Mouse (Mus musculus) left cerebral cortex, adult 11 months (tissue): Measurements from ENCODE around the gene Fkbp11.
A peak's percentile ranks its signal among the peaks of the same experiment; 100 is the strongest.

Source experiments
- DNase-seq: peaks from one replicate; pipeline ENCODE4 v3.0.0; 2022; ENCODE audit warnings: low spot score

Gene Fkbp11

GRCm38 (mm10) chr15:98740219-98740618, 12.2 kb upstream of the Fkbp11 start:
- DNase-seq = no peak

GRCm38 (mm10) chr15:98738796-98739195, 10.8 kb upstream of the Fkbp11 start:
- no peak for DNase-seq

- no peak for DNase-seq
These were observed 9.9 kb upstream of the Fkbp11 start for GRCm38 (mm10) chr15:98737881-98738280.

DNA sequence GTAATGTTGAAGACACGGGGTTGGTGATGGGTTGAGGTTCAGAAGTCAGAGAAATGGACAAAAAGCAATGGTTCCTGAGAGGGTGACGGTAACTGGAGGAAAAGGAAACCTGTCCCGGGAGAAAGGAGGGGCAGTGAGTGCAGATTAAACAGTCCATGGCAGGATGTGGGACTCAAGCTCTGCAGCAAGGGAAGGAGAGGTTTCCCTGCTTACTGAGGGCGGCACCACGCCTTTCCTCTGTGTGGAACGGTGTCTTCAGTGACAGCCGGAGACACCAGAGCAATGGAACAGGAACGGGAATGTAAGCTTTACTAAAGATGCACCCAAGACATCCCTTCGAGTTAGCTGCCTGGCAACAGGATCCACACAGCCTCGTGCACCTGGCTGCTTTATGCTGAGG, 8.5 kb upstream of the Fkbp11 start:
- DNase-seq = no peak

DNA sequence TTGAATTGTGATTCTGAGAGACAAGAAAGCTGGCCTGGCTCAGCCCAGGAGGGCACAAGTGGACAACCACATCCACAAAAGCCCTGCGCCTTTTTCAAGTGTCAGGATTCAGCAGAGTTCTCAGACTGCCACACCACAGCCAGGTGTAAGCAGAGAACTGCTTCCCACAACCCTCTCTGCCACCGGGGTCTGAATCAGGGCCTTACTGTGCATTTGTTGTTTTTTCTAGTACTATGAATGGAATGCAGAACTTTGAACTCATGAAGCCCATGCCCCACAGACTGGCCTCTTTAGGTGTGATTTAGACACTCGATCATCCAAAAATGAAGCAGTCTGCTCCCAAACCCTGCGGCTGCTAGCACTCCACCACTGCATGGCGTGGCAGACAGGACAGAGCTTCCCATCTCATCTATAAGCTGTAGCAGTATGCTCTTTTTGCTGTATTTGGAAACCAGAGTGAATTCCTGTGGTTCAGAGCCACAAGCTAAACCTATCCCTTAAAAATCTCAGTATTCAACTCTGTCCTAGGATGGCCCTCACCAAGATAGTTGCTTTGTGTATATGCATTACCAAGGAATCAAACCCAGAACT, 6.1 kb upstream of the Fkbp11 start:
- DNase-seq = no peak

GRCm38 (mm10) chr15:98733370-98733769, 5.4 kb upstream of the Fkbp11 start:
- no peak for DNase-seq

GRCm38 (mm10) chr15:98732006-98732531, 4.1 kb upstream of the Fkbp11 start:
- DNase-seq = no peak

DNA sequence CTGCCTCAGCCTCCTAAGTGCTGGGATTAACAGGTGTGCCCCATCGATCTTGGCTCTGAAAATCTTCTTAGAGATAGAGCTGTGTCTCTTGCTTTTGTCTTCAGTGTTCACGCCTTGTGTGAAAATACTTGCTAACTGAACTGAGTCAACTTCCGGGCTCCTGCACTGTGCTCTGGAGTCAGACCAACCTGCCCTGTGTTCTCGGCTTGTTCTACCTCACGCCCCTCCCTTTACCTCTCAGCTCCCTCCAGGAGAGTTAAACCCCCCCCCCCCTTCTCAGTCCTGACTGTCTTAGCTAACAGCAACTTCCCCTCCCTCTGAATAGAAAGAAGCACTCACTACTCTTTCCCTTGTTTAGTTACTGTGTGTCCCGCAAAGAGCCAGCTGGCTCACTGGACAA, 2.8 kb upstream of the Fkbp11 start:
- no peak for DNase-seq

- no peak for DNase-seq
These were observed 2.0 kb upstream of the Fkbp11 start for GRCm38 (mm10) chr15:98729791-98730545.

DNA sequence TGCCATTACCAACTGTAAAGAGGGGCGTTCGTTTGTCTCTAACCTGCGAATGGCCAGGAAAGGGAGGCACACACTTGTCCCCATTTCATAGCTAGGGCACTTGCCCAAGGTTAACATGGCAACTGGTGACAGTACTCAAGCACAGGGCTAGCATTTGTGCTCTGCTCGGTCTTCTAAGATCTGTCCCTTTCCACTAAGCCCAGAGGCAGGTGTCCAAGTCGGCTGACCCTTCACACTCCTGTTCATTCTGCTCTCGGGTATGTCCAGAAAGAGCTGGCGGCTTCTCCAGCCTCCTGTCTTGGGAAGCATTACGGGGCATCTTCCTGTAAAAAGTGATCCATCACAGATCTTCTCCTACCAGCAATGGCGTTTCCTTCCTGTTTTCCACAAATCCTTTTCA, 368 bp upstream of the Fkbp11 start:
- DNase-seq = no peak

DNA sequence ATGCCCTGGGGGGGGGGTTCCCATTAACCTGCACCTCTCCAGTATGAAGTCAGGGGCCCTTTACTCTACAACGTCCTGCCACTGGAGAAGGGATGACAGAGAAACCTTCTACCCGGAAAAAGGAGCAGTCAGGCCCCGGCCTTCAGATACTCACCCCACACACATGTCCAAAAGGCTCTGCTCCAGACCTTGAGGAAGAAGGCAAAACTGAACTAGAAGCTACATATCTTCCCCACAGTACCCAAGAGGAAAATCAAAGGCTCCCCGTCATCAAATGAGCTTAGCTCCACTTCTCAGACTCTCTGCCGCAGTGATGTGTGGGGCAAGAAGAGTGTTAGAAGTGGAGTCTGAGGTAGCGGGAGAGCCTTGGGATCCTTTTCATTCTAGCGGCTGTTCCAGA, 1.3 kb downstream of the Fkbp11 start:
- DNase-seq = no peak

- DNase-seq = no peak
These were observed 1.9 kb downstream of the Fkbp11 start for GRCm38 (mm10) chr15:98726079-98726478.

DNA sequence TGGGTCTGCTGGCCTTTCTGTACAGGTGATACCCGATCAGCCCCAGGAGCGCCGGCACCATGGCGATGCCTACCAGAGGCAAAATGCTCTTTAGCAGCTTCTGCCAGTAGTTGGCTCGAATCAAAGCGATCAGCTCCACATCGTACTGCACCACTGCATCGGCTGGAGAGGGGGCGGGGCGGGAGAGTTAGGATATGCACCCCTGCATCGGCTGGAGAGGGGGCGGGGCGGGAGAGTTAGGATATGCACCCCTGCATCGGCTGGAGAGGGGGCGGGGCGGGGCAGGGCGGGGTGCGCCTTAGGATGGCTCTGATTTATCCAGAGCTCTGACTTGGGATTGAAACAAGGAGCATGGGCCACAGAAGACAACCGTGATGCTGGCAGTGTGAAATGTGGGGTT, 3.6 kb downstream of the Fkbp11 start:
- no peak for DNase-seq

DNA sequence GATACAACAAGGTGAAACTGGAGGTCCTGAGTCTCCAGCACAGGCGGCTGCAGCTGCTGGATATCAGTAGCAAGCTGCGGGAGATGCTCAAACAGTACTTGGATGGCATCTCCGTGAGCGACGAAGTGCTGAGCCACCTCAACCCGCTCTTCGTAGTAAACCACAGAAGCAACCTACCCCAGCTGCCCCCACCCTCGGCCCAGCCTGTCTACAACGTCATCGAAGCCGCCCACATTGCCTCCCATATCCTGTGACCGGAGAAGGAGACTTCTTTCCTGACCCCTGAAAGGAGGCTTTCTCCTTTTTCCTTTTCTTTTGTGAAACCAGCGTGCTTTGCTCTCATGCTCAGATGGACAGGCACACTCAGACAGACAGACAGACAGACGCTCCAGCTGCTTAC, 5.1 kb downstream of the Fkbp11 start:
- DNase-seq = no peak

DNA sequence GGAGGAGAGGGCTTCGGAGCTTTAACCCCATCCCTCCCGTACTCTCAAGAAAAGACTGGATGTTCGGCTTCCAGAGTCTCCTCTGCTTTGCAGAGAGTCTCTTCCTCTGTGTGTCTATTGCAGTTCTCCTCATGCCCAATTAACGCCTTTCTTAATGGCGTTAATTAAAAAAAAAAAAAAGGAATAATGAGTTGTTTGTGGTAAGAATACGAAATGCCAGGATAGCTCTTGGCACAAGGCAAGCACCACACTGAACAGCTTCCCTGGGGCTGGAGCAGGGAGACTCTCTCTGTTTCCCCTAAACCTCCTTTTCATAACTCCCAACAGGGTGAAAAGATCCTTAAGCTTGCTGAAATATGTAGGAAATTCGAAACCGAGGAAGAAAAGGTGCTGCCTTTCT, 5.8 kb downstream of the Fkbp11 start:
- DNase-seq = no peak

GRCm38 (mm10) chr15:98717301-98717700, 10.7 kb downstream of the Fkbp11 start:
- no peak for DNase-seq

- DNase-seq = no peak
These were observed 13.8 kb downstream of the Fkbp11 start for GRCm38 (mm10) chr15:98714230-98714652.

DNA sequence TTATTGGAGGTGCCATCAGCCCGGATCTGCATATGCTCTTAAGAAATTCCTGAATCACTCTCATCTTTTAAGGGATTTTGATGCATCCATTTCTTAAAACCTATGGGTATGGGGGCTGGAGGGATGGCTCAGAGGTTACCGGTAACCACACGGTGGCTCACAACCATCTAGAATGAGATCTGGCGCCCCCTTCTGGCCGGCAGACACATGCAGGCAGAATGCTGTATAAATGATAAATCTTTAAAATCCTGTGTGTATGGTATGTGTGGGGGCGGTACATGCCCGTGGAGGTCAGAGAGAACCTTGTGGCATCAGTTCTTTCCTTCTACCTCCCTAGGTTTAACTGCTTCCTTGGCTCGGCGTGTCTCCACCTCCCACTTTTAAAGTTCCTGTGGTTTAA, 17.6 kb downstream of the Fkbp11 start:
- DNase-seq = peak; percentile 52

- DNase-seq = peak; percentile 84
These were observed 20.1 kb downstream of the Fkbp11 start, which contains the start of gene Ccdc65 for GRCm38 (mm10) chr15:98707766-98708372. TSS of gene Ccdc65 (plus strand) at chr15:98708207.

DNA sequence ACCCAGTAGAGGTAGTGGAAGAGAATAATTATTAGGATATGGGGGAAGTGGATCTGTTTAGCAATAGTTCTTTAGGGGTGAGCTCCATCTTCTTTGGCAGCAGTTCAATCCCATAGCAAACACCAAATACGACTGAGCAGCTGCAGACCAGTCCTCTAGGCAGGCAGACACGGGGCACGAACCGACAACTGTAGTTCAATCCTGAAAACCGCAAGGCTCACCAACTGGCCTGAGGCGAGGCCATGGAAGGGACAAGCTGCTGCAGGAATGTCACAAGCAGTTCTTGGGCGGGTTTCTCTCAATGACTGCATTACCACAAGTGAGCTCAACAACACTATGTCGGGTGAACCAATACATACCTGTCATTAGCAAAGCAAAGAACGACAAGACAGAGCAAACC, 23.7 kb downstream of the Fkbp11 start:
- no peak for DNase-seq

GRCm38 (mm10) chr15:98699190-98700105, 28.6 kb downstream of the Fkbp11 start:
- DNase-seq = peak; percentile 83

- DNase-seq = no peak
These were observed 31.8 kb downstream of the Fkbp11 start for GRCm38 (mm10) chr15:98696216-98696615.
